Mouse (Mus musculus): ENCODE results near the gene 6030468B19Rik. TPM values are rescaled to one million over a fixed set of nuclear protein-coding genes. Genes with fewer than 3 reads are reported as not detected.
A peak's percentile ranks its signal among the peaks of the same experiment; 100 is the strongest.

6030468B19Rik gene
- polyA plus RNA-seq, 1 experiment from 2014 or later, result 4.8 TPM

- Histone ChIP-seq H3K4me1 (peaks cover 58% of the 10 kb centered on the region), H3K27me3 (ENCODE audit: insufficient read depth, poor library complexity, severe bottlenecking) (peaks cover 37% of the 10 kb centered on the region), H3K4me3 (no peak overlapping the region), H3K27ac (no peak overlapping the region), H3K9me3 (no peaks in the 10 kb centered on the region), H3K36me3 (no peaks in the 10 kb centered on the region)
- no peak for DNase-seq (ENCODE audit: low spot score)
- WGBS, result 51% methylated on average over 4 of the region's 4 CpGs
Observed at GRCm38 (mm10) chr11:117794035-117794551, 3.4 kb upstream of the 6030468B19Rik start.

GRCm38 (mm10) chr11:117796954-117797353 is 506 bp upstream of the 6030468B19Rik start:
- Histone ChIP-seq H3K9me3 (no peaks in the 10 kb centered on the region), H3K27ac (peak overlapping the region; percentile 74; the same call in 1 of the 2 replicates), H3K27me3 (ENCODE audit: insufficient read depth, poor library complexity, severe bottlenecking) (peaks cover 13% of the 10 kb centered on the region), H3K36me3 (no peaks in the 10 kb centered on the region), H3K4me1 (peaks cover 45% of the 10 kb centered on the region), H3K4me3 (no peak overlapping the region)
- no peak for DNase-seq (ENCODE audit: low spot score)
- WGBS, result 34% methylated on average over 5 of the region's 5 CpGs

- Histone ChIP-seq H3K27ac (peak overlapping the region; percentile 74), H3K36me3 (no peaks in the 10 kb centered on the region), H3K4me1 (peaks cover 37% of the 10 kb centered on the region), H3K4me3 (peak overlapping the region; percentile 37), H3K9me3 (no peaks in the 10 kb centered on the region), H3K27me3 (ENCODE audit: insufficient read depth, poor library complexity, severe bottlenecking) (peaks cover 5% of the 10 kb centered on the region; the same call in 1 of the 2 replicates)
- WGBS, result 14% methylated on average over 2 of the region's 2 CpGs
- DNase-seq (ENCODE audit: low spot score), result peak; percentile 85
Observed at GRCm38 (mm10) chr11:117798160-117798541, 691 bp downstream of the 6030468B19Rik start.

- DNase-seq (ENCODE audit: low spot score), result no peak
- peaks cover 10% of the 10 kb centered on the region for H3K27me3 ChIP-seq (ENCODE audit: insufficient read depth, poor library complexity, severe bottlenecking)
- H3K4me3 ChIP-seq, result peak overlapping the region; percentile 37; the same call in 1 of the 2 replicates
- no peaks in the 10 kb centered on the region for H3K36me3 ChIP-seq
- 0 out of 2 replicates have a peak overlapping the region, but pooled peaks have one; percentile 0 for H3K27ac ChIP-seq
- H3K4me1 ChIP-seq, result peaks cover 34% of the 10 kb centered on the region
- 54% methylated on average over 5 of the region's 5 CpGs for WGBS
- H3K9me3 ChIP-seq, result no peaks in the 10 kb centered on the region
Observed at GRCm38 (mm10) chr11:117799174-117799573, 1.7 kb downstream of the 6030468B19Rik start.

- no peaks in the 10 kb centered on the region for H3K36me3 ChIP-seq
- no peak overlapping the region for H3K4me3 ChIP-seq
- no peaks in the 10 kb centered on the region for H3K9me3 ChIP-seq
- H3K27ac ChIP-seq, result no peak overlapping the region
- H3K4me1 ChIP-seq, result peaks cover 34% of the 10 kb centered on the region
- H3K27me3 ChIP-seq (ENCODE audit: insufficient read depth, poor library complexity, severe bottlenecking), result peaks cover 10% of the 10 kb centered on the region
- no peak for DNase-seq (ENCODE audit: low spot score)
- WGBS, result 82% methylated on average over 7 of the region's 7 CpGs
Observed at GRCm38 (mm10) chr11:117800038-117800437, 2.6 kb downstream of the 6030468B19Rik start.

GRCm38 (mm10) chr11:117801650-117802049 is 4.2 kb downstream of the 6030468B19Rik start:
- Histone ChIP-seq H3K9me3 (no peaks in the 10 kb centered on the region), H3K27me3 (ENCODE audit: insufficient read depth, poor library complexity, severe bottlenecking) (peaks cover 10% of the 10 kb centered on the region), H3K4me1 (peaks cover 32% of the 10 kb centered on the region), H3K27ac (no peak overlapping the region), H3K36me3 (no peaks in the 10 kb centered on the region), H3K4me3 (no peak overlapping the region)
- 79% methylated on average over 7 of the region's 7 CpGs for WGBS
- no peak for DNase-seq (ENCODE audit: low spot score)

GRCm38 (mm10) chr11:117803166-117803688 is 5.8 kb downstream of the 6030468B19Rik start:
- H3K27me3 ChIP-seq (ENCODE audit: insufficient read depth, poor library complexity, severe bottlenecking), result peaks cover 4% of the 10 kb centered on the region; the same call in 1 of the 2 replicates
- H3K36me3 ChIP-seq, result no peaks in the 10 kb centered on the region
- 86% methylated on average over 3 of the region's 3 CpGs for WGBS
- no peak overlapping the region for H3K4me3 ChIP-seq
- no peak for DNase-seq (ENCODE audit: low spot score)
- peak overlapping the region; percentile 1; the same call in 1 of the 2 replicates for H3K27ac ChIP-seq
- no peaks in the 10 kb centered on the region for H3K9me3 ChIP-seq
- peaks cover 19% of the 10 kb centered on the region for H3K4me1 ChIP-seq

GRCm38 (mm10) chr11:117806781-117807180 is 9.3 kb downstream of the 6030468B19Rik start:
- H3K27me3 ChIP-seq (ENCODE audit: insufficient read depth, poor library complexity, severe bottlenecking), result peaks cover 4% of the 10 kb centered on the region; the same call in 1 of the 2 replicates
- H3K4me1 ChIP-seq, result peaks cover 38% of the 10 kb centered on the region
- H3K9me3 ChIP-seq, result no peaks in the 10 kb centered on the region
- H3K4me3 ChIP-seq, result no peak overlapping the region
- no peak for DNase-seq (ENCODE audit: low spot score)
- no peaks in the 10 kb centered on the region for H3K36me3 ChIP-seq
- no peak overlapping the region for H3K27ac ChIP-seq
- 92% methylated on average over 6 of the region's 6 CpGs for WGBS

GRCm38 (mm10) chr11:117809407-117810311 is 12.2 kb downstream of the 6030468B19Rik start, which contains the start of the genes Gm20708 and Syngr2:
Gm20708 (plus strand) TSS chr11:117809668.
Syngr2 (plus strand) TSS chr11:117809668.
- under 1% methylated on average over 75 of the region's 75 CpGs for WGBS
- Histone ChIP-seq H3K27me3 (ENCODE audit: insufficient read depth, poor library complexity, severe bottlenecking) (no peaks in the 10 kb centered on the region), H3K9me3 (no peaks in the 10 kb centered on the region), H3K4me3 (peak within 1 kb of the TSS; percentile 93), H3K27ac (peak within 1 kb of the TSS; percentile 90), H3K36me3 (peaks cover 28% of the 10 kb centered on the region), H3K4me1 (peaks cover 47% of the 10 kb centered on the region)
- DNase-seq (ENCODE audit: low spot score), result peak; percentile 93

- under 1% methylated on average over 21 of the region's 21 CpGs for WGBS
- Histone ChIP-seq H3K9me3 (no peaks in the 10 kb centered on the region), H3K36me3 (peaks cover 36% of the 10 kb centered on the region), H3K27me3 (ENCODE audit: insufficient read depth, poor library complexity, severe bottlenecking) (no peaks in the 10 kb centered on the region), H3K4me1 (peaks cover 52% of the 10 kb centered on the region), H3K27ac (peak overlapping the region; percentile 90), H3K4me3 (peak overlapping the region; percentile 93)
- peak; percentile 92 for DNase-seq (ENCODE audit: low spot score)
Observed at GRCm38 (mm10) chr11:117810401-117811046, 13.1 kb downstream of the 6030468B19Rik start.

GRCm38 (mm10) chr11:117813867-117814266 is 16.4 kb downstream of the 6030468B19Rik start:
- WGBS, result 69% methylated on average over 5 of the region's 5 CpGs
- DNase-seq (ENCODE audit: low spot score), result no peak
- H3K9me3 ChIP-seq, result no peaks in the 10 kb centered on the region
- H3K4me1 ChIP-seq, result peaks cover 61% of the 10 kb centered on the region
- H3K36me3 ChIP-seq, result peaks cover 69% of the 10 kb centered on the region
- H3K27me3 ChIP-seq (ENCODE audit: insufficient read depth, poor library complexity, severe bottlenecking), result no peaks in the 10 kb centered on the region
- H3K4me3 ChIP-seq, result no peak overlapping the region
- H3K27ac ChIP-seq, result no peak overlapping the region

- no peak overlapping the region for H3K4me3 ChIP-seq
- no peak overlapping the region for H3K27ac ChIP-seq
- no peaks in the 10 kb centered on the region for H3K9me3 ChIP-seq
- DNase-seq (ENCODE audit: low spot score), result no peak
- peaks cover 79% of the 10 kb centered on the region for H3K36me3 ChIP-seq
- H3K27me3 ChIP-seq (ENCODE audit: insufficient read depth, poor library complexity, severe bottlenecking), result no peaks in the 10 kb centered on the region
- H3K4me1 ChIP-seq, result peaks cover 61% of the 10 kb centered on the region
- WGBS, result 89% methylated on average over 6 of the region's 6 CpGs
Observed at GRCm38 (mm10) chr11:117814704-117815366, 17.4 kb downstream of the 6030468B19Rik start.
